Mouse (Mus musculus) kidney, adult 2 months (tissue): ENCODE measurements around the gene Ttll12.

Experiments
- CTCF ChIP-seq: fragments of 200-500 bp; conservative IDR thresholded peaks from 2 replicates; pipeline ENCODE4 v1.5.1; 2011; ENCODE audit warnings: low read depth, mild to moderate bottlenecking, control low read depth, low read length, moderate library complexity, mixed read lengths; ENCODE audit not compliant: insufficient read depth, insufficient read length
- POLR2A ChIP-seq: fragments of 200-500 bp; IDR thresholded peaks from one replicate; pipeline ENCODE4 v1.6.1; 2011; ENCODE audit warnings: low read depth, low read length, control low read depth

- TF ChIP-seq CTCF: no peak
- TF ChIP-seq POLR2A: no peak
Observed at GRCm38 (mm10) chr15:83601185-83601584, 6.2 kb upstream of the Ttll12 start.
